Mouse (Mus musculus) natural killer cell, adult 2 months (primary cell): ENCODE results near the gene Maats1.

Experiments
- DNase-seq, 2 experiments: peaks; one replicate each; pipeline ENCODE4 v3.0.0; 2022; ENCODE audit warnings: low spot score in 2 of 2

Maats1 gene

GRCm38 (mm10) chr16:38370633-38371374 lies 28.9 kb upstream of the Maats1 start:
- DNase-seq, result no peak

- no peak for DNase-seq
Measured at GRCm38 (mm10) chr16:38369992-38370484, 28.1 kb upstream of the Maats1 start.

GRCm38 (mm10) chr16:38369431-38369830 lies 27.5 kb upstream of the Maats1 start:
- no peak for DNase-seq

GRCm38 (mm10) chr16:38369000-38369399 lies 27.1 kb upstream of the Maats1 start:
- DNase-seq, result no peak

GRCm38 (mm10) chr16:38368336-38368735 lies 26.4 kb upstream of the Maats1 start:
- no peak for DNase-seq

- no peak for DNase-seq
Measured at GRCm38 (mm10) chr16:38366231-38366630, 24.3 kb upstream of the Maats1 start.

- no peak for DNase-seq
Measured at GRCm38 (mm10) chr16:38365390-38365789, 23.4 kb upstream of the Maats1 start.

GRCm38 (mm10) chr16:38363657-38364056 lies 21.7 kb upstream of the Maats1 start:
- no peak for DNase-seq

- DNase-seq, result no peak
Measured at GRCm38 (mm10) chr16:38363256-38363595, 21.3 kb upstream of the Maats1 start.

GRCm38 (mm10) chr16:38362493-38363255 lies 20.7 kb upstream of the Maats1 start:
- DNase-seq, result no peak

- no peak for DNase-seq
Measured at GRCm38 (mm10) chr16:38361933-38362332, 20.0 kb upstream of the Maats1 start, which contains the start of gene Popdc2. Gene Popdc2, plus strand, starts transcription at chr16:38362209.

GRCm38 (mm10) chr16:38360317-38360716 lies 18.4 kb upstream of the Maats1 start:
- DNase-seq, result no peak

- no peak for DNase-seq
Measured at GRCm38 (mm10) chr16:38359857-38360256, 17.9 kb upstream of the Maats1 start.

- DNase-seq, result no peak
Measured at GRCm38 (mm10) chr16:38359241-38359640, 17.3 kb upstream of the Maats1 start.

- DNase-seq, result no peak
Measured at GRCm38 (mm10) chr16:38358256-38358812, 16.4 kb upstream of the Maats1 start.

- no peak for DNase-seq
Measured at GRCm38 (mm10) chr16:38354185-38354913, 12.4 kb upstream of the Maats1 start.

GRCm38 (mm10) chr16:38353642-38354041 lies 11.7 kb upstream of the Maats1 start:
- no peak for DNase-seq

- no peak for DNase-seq
Measured at GRCm38 (mm10) chr16:38352851-38353250, 10.9 kb upstream of the Maats1 start.

- no peak for DNase-seq
Measured at GRCm38 (mm10) chr16:38352031-38352430, 10.1 kb upstream of the Maats1 start.

- DNase-seq, result no peak
Measured at GRCm38 (mm10) chr16:38350939-38351338, 9.0 kb upstream of the Maats1 start.

- DNase-seq, result peak in 1 of 2 experiments; percentile 3
Measured at GRCm38 (mm10) chr16:38350361-38350855, 8.5 kb upstream of the Maats1 start.

- DNase-seq, result no peak
Measured at GRCm38 (mm10) chr16:38349881-38350280, 7.9 kb upstream of the Maats1 start.
